Mouse (Mus musculus) kidney, embryonic 16.5 days (tissue): ENCODE results near the gene Glrx2. TPM values are rescaled to one million over a fixed set of nuclear protein-coding genes. Genes with fewer than 3 reads are reported as not detected.

ENCODE experiments used
- ATAC-seq: fragments of 200-750 bp; cut with Nextera tagmentation; 2 replicates; pipeline ENCODE4 v1.8.0; 2017; ENCODE audit warnings: moderate TSS enrichment; ENCODE audit not compliant: low FRiP score, low TSS enrichment
- H3K27ac ChIP-seq: fragments of 300-500 bp; sonication (generic); 2 replicates; pipeline ENCODE4 v1.5.1; 2014; ENCODE audit warnings: low read length
- H3K27me3 ChIP-seq: fragments of 300-500 bp; sonication (generic); 2 replicates; pipeline ENCODE4 v1.6.1; 2014; ENCODE audit warnings: low read length, control low read depth, mixed read lengths; ENCODE audit not compliant: insufficient read depth
- H3K36me3 ChIP-seq: fragments of 300-500 bp; sonication (generic); 2 replicates; pipeline ENCODE4 v1.6.1; 2014; ENCODE audit warnings: low read length, control low read depth, mixed read lengths; ENCODE audit not compliant: insufficient read depth
- H3K4me1 ChIP-seq: fragments of 300-500 bp; sonication (generic); 2 replicates; pipeline ENCODE4 v1.6.1; 2014; ENCODE audit warnings: low read length, control low read depth, mixed read lengths; ENCODE audit not compliant: insufficient read depth
- H3K4me2 ChIP-seq: fragments of 300-500 bp; sonication (generic); replicated peaks from 2 replicates; pipeline ENCODE4 v1.6.1; 2014; ENCODE audit warnings: low read depth, low read length
- H3K4me3 ChIP-seq: fragments of 300-500 bp; sonication (generic); 2 replicates; pipeline ENCODE4 v1.5.1; 2014; ENCODE audit warnings: mild to moderate bottlenecking, low read length
- H3K9ac ChIP-seq: fragments of 300-500 bp; sonication (generic); replicated peaks from 2 replicates; pipeline ENCODE4 v1.6.1; 2014; ENCODE audit warnings: low read length
- H3K9me3 ChIP-seq: fragments of 300-500 bp; sonication (generic); 2 replicates; pipeline ENCODE4 v1.6.1; 2016; ENCODE audit warnings: low read length, control low read depth
- WGBS: fragments of 180-500 bp; shearing (Covaris S2); extraction: QIAGEN DNeasy Blood & Tissue Kit; methylation state at CpG from one replicate; pipeline ENCODE4 v1.1.7; 2014; 5-methylcytosine and 5-hydroxymethylcytosine counted together
- polyA plus RNA-seq: library from polyadenylated mRNA; unstranded; fragments of >200 nt; fragmentation: Nextera tagmentation; extraction: Ambion mirVana; gene quantifications from 2 replicates; pipeline ENCODE4 v1.2.1, GENCODE M21; 2015

The Glrx2 gene
- polyA plus RNA-seq, 1 experiment from 2014 or later, result 76.0 TPM

DNA sequence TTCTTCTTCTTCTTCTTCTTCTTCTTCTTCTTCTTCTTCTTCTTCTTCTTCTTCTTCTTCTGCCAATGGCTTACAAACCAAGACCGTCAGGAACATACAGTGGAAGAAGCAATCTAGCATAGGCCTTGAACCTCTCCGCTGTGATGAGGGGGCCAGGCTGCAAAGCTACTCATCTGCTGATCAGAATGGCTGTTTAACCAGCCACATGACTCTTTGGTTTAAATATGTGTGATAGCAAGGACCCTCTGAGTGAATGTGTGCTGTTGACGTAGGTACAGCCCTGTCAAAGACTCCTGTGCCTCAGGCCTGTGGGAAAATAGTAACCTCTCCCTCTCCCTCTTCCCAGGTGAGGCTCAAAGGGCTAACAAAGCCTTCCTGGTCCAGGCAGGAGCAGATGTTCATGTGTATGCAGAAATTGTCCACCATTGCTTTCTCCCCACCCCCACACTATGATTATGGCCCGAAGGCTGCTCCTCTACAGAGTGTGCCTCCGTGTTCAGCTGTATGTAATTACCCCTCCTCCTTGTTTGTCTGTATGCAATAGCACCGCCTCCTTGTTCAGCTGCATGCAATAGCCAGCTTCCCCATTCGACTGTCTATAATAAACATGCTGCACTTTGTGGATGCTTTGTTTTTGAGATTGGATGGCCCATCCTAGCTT lies 6.0 kb upstream of the Glrx2 start:
- Histone ChIP-seq H3K36me3 (no peaks in the 10 kb centered on the region), H3K9ac (no peak overlapping the region), H3K27me3 (no peaks in the 10 kb centered on the region), H3K4me2 (no peak overlapping the region), H3K4me3 (no peak overlapping the region), H3K9me3 (no peaks in the 10 kb centered on the region), H3K4me1 (no peaks in the 10 kb centered on the region), H3K27ac (no peak overlapping the region)
- ATAC-seq, result no peak
- 81% methylated on average over 7 of the region's 7 CpGs for whole genome bisulfite sequencing

DNA sequence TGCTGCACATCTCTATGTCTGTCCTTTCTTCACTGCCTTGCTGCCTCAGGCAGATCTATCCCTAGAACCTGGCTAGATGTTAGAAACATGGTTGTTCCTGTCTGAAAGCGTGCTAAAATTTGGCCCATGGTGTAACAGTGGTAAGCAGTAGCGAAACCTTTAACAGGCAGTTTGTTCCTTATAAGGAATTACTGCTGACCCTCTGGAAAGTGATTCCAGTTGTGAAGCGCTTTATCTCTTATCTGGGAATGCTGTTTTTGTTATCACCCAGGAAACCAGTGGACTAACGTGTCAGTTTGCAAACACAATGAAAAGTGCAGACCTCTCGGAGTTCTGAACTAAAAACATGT lies 5.5 kb upstream of the Glrx2 start:
- Histone ChIP-seq H3K4me2 (no peak overlapping the region), H3K9ac (no peak overlapping the region), H3K4me1 (no peaks in the 10 kb centered on the region), H3K4me3 (no peak overlapping the region), H3K27ac (no peak overlapping the region), H3K27me3 (no peaks in the 10 kb centered on the region), H3K9me3 (no peaks in the 10 kb centered on the region), H3K36me3 (no peaks in the 10 kb centered on the region)
- WGBS, result 76% methylated on average over 5 of the region's 5 CpGs
- ATAC-seq, result no peak

DNA sequence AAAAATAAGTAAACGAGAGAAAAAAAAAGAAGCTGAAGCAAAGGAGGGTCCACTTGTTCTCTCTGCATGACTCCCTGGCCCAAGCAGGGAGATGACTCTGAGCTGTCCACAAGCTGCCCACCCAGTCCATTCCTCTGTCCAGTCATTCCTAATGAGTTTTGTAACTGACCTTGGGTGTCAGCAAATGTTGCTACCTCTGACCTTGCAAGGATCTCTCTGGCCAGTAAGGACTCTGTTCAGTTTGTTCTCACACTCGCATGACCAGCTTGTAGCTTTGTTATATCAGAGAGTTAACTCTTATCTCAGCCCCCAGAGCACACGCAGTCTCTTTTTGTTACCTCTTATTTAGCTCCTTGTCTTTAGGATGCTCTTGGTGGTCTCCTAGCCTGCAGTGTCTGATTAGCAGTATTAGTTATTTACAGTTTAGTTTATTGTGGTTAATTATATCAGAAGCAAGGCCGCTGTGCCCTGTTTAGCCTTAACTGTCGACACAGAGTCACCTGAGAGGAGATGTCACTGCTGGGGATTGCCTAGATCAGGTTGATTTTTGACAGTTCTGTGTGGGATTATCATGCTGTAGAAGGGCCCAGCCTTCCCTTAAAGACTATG lies 8.4 kb downstream of the Glrx2 start:
- H3K27ac ChIP-seq, result no peak overlapping the region
- H3K9ac ChIP-seq, result no peak overlapping the region
- H3K36me3 ChIP-seq, result no peaks in the 10 kb centered on the region
- no peaks in the 10 kb centered on the region for H3K4me1 ChIP-seq
- H3K4me3 ChIP-seq, result no peak overlapping the region
- no peaks in the 10 kb centered on the region for H3K27me3 ChIP-seq
- WGBS, result 88% methylated on average over 5 of the region's 5 CpGs
- ATAC-seq, result no peak
- no peak overlapping the region for H3K4me2 ChIP-seq
- no peaks in the 10 kb centered on the region for H3K9me3 ChIP-seq

DNA sequence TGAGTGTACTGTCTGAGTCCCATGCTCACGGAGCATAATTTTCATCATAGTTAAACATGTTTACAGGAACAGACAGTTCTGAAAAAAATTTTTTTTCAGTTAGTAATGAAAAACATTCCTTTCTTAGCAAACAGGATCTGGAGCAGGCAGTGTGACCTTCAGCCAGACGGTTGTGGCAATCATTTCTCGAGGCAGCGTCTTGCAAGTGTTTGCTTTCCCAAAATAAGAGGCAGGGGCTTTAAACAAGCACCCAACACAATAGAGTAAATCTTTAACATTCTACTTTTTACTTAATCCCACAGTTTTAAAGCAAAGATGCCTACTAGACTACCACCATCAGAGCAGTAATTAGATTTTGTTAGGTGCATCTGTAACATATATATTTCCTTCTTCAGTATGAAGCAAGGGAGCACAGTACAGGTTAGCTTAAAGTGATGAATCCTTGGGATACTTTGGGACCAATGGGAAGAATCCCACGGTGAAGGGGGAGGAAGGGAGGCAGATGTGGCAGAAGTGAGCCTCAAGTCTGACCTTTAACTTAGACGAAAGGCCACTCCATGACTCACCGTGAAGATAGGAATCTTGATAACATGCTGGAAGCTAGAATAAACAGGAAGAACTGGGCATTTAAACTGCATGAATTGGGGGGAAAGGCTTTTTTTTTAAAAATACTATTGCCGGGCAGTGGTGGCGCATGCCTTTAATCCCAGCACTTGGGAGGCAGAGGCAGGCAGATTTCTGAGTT lies 11.7 kb downstream of the Glrx2 start:
- Histone ChIP-seq H3K36me3 (no peaks in the 10 kb centered on the region), H3K4me3 (no peak overlapping the region), H3K27ac (no peak overlapping the region), H3K27me3 (no peaks in the 10 kb centered on the region), H3K4me1 (no peaks in the 10 kb centered on the region), H3K4me2 (no peak overlapping the region), H3K9ac (no peak overlapping the region), H3K9me3 (no peaks in the 10 kb centered on the region)
- WGBS, result 59% methylated on average over 9 of the region's 9 CpGs
- ATAC-seq, result no peak

DNA sequence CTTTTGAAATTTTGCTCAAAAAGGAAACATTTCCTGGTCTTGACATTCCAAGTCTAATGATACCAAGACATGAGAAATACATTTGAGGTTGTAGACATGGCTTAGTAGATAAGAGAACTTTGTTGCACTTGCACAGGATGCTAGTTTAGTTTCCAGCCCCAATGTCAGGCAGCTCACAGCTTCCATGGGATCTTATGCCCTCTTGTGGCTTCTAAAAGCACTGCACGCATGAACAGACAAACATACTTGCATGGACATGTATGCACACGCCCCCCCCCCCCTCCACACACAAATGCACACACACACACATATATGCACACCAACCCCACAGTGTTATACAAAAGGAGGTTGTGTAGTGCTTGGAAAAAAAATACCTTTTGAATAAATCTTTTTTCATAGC lies 14.8 kb downstream of the Glrx2 start:
- Histone ChIP-seq H3K4me3 (no peak overlapping the region), H3K9ac (no peak overlapping the region), H3K27me3 (no peaks in the 10 kb centered on the region), H3K4me2 (no peak overlapping the region), H3K36me3 (no peaks in the 10 kb centered on the region), H3K4me1 (no peaks in the 10 kb centered on the region), H3K9me3 (no peaks in the 10 kb centered on the region), H3K27ac (no peak overlapping the region)
- WGBS, result 71% methylated on average over 2 of the region's 2 CpGs
- ATAC-seq, result no peak

DNA sequence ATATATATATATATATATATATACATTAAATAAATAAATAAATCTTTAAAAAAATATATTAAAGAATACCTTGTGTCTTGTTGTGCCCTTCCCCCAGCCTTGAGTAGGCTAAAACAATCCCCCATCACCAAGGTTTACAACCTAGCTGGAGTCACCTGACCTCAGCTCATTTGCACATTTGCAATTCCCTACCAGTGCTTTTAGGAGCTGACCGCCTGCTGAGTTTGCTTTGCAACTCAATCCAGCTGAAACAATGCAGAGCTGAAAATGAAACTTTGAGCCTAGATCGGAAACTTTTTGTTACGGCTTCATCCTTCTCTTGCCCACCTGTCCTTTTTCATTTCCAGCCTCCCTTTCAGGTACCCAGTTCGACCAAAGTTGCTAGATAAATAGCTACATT lies 15.6 kb downstream of the Glrx2 start:
- H3K4me2 ChIP-seq, result no peak overlapping the region
- H3K4me3 ChIP-seq, result no peak overlapping the region
- no peak for ATAC-seq
- H3K9ac ChIP-seq, result no peak overlapping the region
- H3K27ac ChIP-seq, result no peak overlapping the region
- no peaks in the 10 kb centered on the region for H3K36me3 ChIP-seq
- H3K27me3 ChIP-seq, result no peaks in the 10 kb centered on the region
- H3K9me3 ChIP-seq, result no peaks in the 10 kb centered on the region
- 41% methylated on average over 4 of the region's 4 CpGs for WGBS
- H3K4me1 ChIP-seq, result no peaks in the 10 kb centered on the region

DNA sequence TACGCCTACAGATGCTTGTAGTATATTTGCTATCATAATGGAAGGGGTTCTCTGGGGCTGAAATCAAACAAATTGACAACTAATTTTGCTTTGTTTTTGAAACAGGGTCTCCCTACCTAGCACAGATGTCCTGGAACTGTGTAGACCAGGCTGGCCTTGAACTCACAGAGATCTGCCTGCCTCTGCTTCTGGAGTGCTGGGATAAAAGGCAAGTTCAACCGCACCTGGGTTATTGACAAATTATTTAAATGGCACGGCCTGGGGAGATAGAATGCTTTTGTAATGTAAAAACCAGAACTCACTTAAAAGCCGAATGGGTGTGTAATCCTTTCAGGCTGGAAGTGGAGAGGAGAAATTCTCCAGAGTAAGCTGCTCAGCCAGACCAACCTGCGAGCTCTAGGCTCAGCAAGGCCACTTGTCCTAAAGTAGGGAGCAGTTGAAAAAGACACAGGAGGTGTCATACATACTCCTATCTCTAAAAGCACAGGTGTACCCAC lies 17.8 kb downstream of the Glrx2 start:
- no peak overlapping the region for H3K27ac ChIP-seq
- H3K4me3 ChIP-seq, result no peak overlapping the region
- no peaks in the 10 kb centered on the region for H3K9me3 ChIP-seq
- 0 out of 2 replicates have a peak, but pooled peaks cover 2% of the 10 kb centered on the region for H3K4me1 ChIP-seq
- no peak for ATAC-seq
- no peaks in the 10 kb centered on the region for H3K27me3 ChIP-seq
- no peaks in the 10 kb centered on the region for H3K36me3 ChIP-seq
- H3K4me2 ChIP-seq, result no peak overlapping the region
- no peak overlapping the region for H3K9ac ChIP-seq
- 80% methylated on average over 5 of the region's 5 CpGs for WGBS

DNA sequence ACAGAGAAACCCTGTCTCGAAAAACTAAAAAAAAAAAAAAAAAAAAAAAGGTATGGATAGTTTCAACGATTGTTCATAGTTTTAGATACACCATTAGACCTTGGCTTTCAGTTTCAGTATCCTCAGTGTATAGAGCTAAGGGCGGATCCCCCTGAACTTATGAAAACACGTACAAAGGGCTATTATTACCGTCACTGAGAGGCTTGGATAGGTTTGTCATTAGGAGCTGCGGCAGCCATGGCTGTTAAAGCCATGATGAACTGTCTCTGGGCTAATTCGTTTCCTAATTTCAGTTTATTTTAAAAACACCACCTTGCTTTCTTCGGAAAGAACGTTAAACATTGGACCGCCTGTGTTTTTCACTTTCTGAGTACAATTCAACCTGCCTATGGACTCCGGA lies 22.7 kb downstream of the Glrx2 start:
- Histone ChIP-seq H3K4me2 (peak overlapping the region; percentile 68), H3K27ac (no peak overlapping the region), H3K9ac (peak overlapping the region; percentile 89), H3K9me3 (no peaks in the 10 kb centered on the region), H3K27me3 (no peaks in the 10 kb centered on the region), H3K4me3 (peak overlapping the region; percentile 77), H3K4me1 (0 out of 2 replicates have a peak, but pooled peaks cover 2% of the 10 kb centered on the region), H3K36me3 (peaks cover 8% of the 10 kb centered on the region; the same call in 1 of the 2 replicates)
- ATAC-seq, result peak; percentile 10; the same call in 1 of the 2 replicates
- 19% methylated on average over 11 of the region's 11 CpGs for WGBS

DNA sequence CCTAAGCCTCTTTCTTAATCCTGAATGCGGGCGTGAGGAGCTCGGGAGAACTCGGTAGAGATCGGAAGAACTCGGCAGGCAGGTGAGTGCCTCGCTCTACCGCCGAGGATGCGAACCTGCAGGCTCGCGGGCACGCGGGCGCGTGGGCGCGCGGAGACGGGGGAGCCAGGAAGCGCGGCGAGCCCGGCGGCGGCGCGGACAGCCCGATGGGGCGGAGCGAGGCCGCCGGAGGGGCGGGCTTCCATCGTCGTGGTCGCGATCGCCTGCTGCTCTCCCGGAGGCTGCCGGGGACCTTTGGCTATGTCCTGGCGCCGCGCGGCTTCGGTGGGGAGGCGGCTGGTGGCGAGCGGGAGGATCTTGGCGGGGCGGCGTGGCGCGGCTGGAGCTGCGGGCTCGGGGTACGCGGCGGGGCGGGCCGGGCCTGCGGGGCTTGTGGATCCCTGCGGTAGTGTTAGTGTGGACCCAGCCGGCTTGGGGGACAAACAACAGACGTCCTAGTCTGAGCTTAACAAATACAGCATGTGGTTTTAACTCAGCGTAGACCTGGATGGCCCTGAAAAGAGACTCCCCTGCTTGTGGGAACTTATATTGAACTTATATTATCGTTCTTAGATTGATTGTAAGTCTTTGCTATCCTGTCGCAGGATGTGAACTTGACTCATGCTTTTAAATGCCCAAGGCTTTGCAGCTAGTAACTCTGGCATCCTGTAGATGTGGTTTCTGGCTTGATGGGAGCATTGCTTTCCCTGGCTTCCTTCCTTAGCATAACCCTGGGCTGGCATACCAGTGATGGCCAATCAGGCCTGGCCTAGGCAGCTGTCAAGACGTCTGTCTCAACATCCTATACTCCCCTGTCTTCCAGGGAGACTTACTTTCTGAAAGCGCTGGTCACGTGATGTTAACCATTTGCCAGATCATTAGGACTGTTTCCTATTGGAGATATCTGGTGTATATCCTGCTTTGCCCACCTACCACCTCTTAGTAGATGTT lies 23.5 kb downstream of the Glrx2 start:
- H3K4me2 ChIP-seq, result peak overlapping the region; percentile 68
- peak overlapping the region; percentile 89 for H3K9ac ChIP-seq
- WGBS, result under 1% methylated on average over 63 of the region's 71 CpGs
- ATAC-seq, result peak; percentile 94
- H3K27ac ChIP-seq, result peak overlapping the region; percentile 79
- H3K4me3 ChIP-seq, result peak overlapping the region; percentile 77
- H3K36me3 ChIP-seq, result peaks cover 8% of the 10 kb centered on the region; the same call in 1 of the 2 replicates
- 0 out of 2 replicates have a peak, but pooled peaks cover 2% of the 10 kb centered on the region for H3K4me1 ChIP-seq
- H3K27me3 ChIP-seq, result no peaks in the 10 kb centered on the region
- no peaks in the 10 kb centered on the region for H3K9me3 ChIP-seq
